Mouse (Mus musculus) layer of hippocampus, postnatal 10 days (tissue): ENCODE measurements around the gene Fyn. TPM values are rescaled to one million over a fixed set of nuclear protein-coding genes. Genes with fewer than 3 reads are reported as not detected.

ENCODE experiments used
- DNase-seq, 2 experiments: peaks; one replicate each; pipeline ENCODE4 v3.0.0; 2021; ENCODE audit warnings: low spot score in 2 of 2
- total RNA-seq, 2 experiments: library from RNA; stranded (reverse); gene quantifications; 2 replicates each; pipeline ENCODE4 v1.2.3; 2021

Fyn gene
- total RNA-seq, 2 experiments from 2014 or later = 235 to 244 TPM

DNA sequence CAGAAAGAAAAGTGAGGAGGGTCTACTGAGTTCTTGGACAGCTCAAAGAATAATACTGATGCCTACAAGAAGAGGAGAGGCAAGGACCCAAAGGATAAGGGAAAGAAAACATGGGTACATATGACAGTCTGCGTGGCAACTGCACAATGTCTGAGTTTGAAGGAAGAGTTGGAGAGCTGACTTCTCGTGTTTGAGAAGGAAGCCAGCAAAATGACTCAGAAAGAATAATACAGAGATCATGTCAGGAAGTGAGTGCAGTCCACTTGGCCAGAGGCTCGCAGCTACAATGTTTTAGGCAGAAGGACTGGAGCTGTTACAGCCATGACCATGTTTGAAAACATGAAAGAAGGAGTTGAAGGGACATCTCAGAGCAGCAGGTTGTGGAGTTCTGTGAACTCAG is 190.7 kb downstream of the Fyn start:
- DNase-seq = no peak

DNA sequence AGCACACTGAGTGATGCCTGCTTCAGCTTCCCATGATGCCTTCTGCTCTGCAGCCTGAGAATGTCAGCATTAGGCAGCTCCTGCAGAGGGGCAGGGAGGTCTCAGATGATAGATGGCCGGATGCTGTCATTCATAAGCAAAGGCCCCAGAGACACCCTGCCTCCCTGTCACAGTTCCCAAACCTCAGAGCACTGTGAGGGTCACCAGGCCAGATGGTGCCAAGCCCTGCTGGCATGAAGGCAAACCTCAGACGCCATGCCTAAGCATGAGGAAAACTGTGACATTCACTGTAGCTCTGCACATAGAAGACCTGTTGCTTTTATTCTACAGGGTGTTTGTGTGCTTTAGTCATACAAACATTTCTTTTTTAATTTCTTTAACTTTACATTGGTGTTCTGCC is 193.7 kb downstream of the Fyn start:
- DNase-seq = no peak

DNA sequence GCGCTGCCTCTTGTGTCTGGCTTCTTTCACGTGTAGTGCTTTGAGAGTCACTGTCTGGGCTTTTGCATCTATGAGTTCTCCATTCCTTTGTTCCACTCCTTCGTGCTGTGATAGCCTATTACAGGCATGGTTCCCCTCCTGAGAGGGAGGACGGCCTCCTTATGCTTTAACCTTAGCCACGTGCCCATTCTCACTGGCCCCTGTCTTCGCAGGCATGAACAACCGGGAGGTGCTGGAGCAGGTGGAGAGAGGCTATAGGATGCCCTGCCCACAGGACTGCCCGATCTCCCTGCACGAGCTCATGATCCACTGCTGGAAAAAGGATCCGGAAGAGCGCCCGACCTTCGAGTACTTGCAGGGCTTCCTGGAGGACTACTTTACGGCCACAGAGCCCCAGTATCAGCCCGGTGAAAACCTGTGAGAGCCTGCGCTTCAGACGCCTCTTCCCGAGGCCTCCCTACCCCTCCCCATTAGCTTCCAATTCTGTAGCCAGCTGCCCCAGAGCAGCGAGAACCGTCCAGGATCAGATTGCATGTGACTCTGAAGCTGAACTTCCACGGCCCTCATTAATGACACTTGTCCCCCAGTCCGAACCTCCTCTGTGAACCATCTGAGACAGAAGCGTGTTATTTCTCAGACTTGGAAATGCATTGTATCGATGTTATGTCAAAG is 195.0 kb downstream of the Fyn start:
- no peak for DNase-seq

DNA sequence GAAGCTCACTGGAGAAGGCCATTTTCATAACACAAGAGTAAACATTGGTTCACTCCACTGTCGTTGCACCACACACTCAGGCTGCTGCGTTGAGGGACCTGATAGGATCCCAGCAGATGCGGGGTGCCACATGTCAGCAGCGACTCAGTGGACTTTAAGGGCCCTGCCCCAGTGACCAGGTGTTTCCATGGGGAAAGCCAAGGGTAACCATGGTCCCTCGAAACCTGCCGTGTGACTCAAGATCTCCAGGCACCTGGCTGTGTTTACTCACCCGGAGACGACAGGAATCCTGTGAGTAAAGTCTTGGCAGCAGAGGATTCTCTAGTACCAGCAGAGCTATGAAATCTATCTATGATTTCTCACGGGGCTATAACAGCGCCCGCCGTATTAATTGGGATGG is 198.2 kb downstream of the Fyn start:
- no peak for DNase-seq

DNA sequence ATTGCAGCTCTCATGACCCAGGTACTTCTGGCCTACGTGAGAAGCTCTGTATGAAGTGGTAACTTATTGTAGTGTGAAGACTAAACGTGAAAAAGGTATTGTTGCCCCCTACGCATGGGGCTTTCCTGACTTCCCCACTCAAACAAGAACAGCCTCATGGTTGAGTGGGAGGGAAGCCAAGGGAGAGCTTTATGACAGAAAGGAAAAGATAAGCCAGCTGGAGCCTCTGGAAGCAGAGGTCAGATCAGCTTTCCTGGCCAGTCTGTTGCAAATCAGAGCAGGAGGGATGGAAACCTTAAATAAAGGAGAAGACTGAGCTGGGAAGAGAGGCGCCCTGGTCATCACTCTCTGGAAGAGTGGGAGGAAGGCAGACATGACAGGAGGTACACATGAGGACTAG is 200.3 kb downstream of the Fyn start:
- DNase-seq = no peak

DNA sequence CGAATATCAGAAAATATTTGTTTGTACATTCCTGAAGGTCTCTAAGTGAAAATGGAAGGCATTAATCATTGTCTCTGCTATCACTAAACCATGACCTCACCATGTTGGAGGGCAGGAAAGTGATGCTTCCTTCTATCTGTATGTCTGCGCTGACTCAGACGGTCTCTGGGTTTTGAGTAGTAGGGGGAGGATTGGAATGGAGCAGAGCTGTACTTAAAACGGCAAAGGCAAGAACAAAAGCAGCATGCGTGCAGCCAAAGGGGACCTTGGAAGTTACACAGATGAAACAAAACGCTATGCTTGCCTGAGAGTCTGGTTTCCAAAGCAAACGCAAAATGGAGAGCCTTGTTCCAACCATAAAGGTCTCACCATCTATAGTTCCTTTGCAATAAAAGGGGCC is 202.4 kb downstream of the Fyn start:
- no peak for DNase-seq

DNA sequence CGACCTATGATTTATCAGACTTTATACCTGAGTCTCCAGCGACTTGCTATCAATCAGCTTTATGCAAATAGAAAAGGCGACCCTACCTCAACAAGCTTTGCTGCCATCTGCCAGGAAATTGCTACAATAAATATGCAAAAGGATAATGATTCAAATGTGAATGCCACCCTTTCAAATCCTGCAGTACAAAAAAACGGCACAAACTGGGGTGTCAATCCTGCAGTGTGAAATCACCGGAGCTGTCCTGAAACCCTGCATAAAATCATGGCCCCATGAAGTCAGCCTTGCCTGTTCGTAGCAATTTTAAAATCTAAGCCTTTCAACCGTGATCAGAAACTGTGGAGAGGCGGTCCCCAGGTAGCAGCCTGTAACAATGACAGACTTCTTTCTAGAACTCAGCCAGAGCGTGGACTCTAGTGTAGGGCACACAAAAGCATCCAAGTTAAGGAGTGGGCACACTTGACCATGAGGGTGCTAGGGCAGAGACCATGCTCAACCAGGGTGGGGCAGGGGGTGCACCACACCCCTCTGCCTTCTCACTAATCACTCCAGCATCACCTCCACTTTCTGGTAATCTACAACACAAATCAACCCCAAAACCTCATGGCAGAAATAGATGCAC is 203.5 kb downstream of the Fyn start:
- DNase-seq = no peak

DNA sequence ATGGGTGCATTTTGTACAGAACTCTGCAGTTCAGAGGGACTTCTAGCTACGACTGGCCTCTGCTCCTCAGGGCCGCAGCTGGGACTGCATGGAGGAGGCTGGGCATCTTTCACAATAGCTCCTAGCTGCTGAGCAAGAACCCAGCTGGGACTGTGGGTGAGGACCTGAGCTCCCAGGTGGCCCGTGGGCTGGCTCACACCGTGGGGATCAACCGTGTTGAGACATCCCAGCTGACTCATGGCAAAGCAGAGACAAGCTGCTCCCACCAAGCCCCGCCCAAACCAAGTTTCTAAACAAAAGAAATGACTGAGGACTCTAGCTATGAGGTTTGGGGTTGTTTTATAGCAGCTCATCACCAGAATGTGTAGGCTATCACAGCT is 204.0 kb downstream of the Fyn start:
- DNase-seq = no peak

DNA sequence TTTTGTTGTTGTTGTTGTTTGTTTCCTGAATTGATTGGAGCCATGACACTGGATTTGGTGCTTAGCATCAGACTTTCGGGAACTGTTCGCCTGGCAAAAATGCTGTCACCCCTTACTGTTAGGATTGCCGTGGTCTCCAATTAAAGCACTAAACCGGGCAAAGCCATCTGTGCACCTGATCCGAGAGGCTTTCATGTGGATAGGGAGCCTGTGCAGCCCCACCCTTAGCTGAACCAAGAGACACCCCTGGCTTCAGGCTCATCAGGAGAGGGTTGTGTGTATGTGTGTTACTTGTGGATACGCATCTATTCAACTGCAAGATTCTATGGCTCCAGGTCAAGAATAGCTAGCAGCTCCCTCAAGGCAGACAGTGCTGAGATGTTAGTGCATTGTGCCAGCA is 207.8 kb downstream of the Fyn start:
- no peak for DNase-seq

DNA sequence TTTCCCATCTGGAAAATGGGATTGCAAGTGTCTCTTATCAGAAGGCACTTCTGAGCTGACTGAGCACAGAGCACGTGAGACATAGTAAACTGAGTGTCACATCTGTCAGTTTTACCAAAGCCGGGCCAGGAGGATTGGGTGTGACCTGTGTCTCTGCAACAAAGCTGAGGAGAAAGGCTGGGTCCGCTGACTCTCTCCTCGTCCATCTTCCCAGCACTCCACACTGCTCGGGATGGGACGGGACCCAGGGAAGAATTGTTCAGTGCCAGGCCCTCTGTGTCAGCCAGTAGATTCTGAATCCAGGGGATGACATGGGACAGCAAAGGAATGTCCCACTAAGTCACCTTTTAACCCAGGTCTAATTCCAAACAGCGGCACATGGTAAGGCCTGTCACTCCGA is 211.8 kb downstream of the Fyn start:
- no peak for DNase-seq

DNA sequence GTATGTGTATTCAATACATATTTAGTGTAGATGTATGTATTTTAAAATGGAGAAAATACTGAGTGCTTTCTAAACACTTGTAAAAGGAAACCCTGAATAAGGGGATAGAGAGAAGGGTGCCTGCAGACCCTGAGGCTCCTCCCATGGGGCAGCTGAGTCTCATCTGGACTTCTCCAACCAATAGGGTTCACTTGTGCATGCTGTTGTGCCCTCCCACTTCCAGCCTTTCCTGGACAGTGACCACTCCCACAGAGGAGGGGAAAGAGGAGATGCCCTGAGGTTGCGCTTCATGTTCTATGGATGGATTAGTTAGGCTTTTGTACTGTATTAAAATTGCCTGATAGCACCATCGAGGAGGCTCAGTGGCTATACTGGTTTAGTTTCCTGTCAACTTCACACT is 213.7 kb downstream of the Fyn start:
- DNase-seq = no peak

DNA sequence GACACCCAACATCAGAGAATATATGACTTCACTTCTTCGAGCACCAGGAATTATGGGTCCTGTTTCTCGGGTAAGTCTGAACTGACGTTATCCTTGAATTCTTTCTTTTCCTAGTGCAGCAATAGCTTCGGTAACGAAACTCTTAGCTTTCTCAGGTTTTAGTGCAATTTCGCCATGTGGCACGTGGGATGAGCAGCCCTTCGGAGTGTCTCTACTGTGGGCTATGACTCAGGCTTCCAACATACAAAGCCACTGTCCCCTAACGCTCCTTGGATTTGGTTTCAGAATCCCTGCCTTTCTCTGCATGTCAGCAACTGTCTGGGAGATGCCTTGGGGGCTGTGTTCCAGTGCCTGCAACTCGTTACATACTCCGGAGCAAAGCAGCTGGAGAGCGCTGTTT is 215.1 kb downstream of the Fyn start:
- no peak for DNase-seq

DNA sequence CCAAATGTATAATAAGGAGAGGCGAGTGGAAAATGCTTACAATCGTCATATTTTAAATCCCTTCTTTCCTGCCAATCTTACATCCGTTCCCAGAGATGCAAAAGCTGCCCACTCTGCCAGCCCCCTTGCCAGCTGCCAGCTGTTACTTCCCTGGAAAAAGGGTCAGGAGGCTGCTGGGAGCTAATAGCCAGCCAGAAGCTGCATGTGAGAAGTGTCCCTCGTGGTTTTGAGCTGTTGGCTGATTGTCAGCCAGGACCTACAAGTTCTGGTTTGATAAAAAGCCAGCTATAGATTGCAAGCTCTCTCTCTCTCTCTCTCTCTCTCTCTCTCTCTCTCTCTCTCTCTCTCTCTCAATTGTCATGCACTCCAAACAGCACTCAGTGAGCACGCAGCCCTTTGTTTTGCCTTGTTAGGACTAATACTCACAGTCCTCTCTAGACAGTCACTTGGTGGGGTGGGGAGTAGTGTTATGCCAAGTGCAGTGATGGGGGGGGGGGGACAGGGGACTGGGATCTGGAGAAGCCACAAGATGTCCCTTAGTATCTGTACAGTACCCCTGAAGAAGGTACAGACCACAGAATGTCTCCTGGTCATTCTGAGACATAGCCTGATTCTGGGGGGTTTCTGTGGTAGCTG is 218.8 kb downstream of the Fyn start:
- no peak for DNase-seq

DNA sequence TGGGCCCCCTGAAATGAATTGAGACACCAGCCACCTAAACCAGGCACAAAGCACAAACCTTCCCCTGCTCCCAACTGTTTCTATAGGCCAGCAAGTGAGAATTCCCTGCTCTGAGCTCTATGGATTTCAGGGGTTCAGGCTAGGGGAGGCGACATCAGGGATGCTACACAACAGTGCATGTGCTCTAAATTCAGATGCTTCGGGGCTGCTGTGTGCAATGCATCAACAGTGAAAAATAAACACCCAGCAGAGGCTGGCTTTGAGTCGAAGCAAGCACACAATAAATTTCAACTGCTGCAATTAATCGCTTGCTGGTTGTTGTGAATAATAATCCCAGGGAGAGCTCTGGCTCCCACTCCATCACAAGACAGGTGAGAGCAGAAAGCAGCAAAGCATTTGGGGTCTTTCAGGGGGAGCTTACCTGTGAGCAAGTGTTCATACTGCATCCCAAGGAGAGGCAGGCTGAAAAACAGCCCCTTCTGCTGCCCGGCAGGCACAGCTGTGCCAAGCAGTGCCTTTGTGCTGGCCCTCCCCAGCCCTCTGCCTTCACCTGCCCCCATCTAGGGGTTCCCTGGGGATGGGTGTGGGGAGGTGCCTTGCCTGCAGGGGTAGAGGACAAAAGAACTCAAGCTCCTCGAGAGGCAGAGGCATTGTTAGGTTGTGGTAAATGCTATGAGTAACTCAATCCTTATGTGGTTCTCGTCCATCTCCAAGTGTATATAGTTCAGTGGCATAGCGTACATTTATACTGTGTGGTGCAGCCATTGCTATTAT is 219.5 kb downstream of the Fyn start:
- no peak for DNase-seq

DNA sequence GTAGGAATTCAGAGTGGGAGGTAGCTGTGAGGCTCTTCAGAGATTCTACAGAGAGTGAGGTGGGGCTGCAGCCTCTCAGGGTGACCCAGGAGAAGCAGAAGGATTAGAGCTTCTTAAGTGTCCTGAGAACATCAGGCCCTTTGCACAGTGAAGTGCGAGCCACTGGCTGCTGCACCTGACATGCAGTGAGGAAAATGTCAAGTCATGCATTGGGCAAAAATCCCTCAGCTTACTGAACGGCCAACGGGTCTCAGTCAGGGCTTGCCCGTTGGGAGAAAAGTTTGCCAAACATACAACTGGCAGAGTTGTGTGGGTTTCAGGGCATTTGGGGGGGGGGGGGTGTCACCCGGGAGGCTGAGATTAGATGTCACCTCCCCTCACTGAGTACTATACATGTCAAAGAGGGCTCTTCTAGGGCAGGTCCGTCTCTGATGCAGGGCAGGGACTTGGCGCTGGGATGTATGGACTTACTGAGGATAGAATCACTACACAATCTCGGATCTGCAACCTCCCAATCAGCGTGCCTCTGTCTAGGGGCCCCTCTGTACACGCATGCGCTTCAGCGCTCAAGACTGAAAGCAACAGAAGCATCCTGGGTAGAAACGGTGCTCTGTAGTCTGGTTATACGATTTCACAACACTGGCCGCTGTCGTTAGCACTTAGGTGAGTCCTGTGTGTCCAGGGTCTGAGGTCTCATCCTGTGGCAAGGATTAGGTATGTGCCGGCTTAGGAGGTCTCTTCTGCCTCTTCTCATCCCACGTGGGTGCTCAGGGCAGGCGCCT is 221.3 kb downstream of the Fyn start:
- no peak for DNase-seq

DNA sequence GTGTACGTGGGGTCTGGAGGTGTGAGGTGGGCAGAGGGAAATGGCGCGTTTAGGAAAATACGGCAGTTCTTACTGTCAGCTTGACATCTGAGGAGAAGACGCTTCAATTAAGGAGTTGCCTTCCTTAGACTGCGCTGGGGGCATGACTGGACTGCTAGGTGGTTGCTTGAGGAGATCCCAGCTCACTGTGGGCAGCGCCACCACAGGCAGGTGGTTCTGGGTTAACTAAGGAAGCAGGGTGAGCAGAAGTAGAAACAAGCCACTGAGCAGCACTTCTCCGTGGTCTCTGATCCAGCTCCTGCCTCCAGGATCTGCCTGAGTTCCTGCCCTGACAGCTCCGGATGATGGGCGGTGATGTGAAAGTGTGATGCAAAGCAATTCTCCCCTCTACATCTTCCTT is 222.0 kb downstream of the Fyn start:
- DNase-seq = no peak

DNA sequence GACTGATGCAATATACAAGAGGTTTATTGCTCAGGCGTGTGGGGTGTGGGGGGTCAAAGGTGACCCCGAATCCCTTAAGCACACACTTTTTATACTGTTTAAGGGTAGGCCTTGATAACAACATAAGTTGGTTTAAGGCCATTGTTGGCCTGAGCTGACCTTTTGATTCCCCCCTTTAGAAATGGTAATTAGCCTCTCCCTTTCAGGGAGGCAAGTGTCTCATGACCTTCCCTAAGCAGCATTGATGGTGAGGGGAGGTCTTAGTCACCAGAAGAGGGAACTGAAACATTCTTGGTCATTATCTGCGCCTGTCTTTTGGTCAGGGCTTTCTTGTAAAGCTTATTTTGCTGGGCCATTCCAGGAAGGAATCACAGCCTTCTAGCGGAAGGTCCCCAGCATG is 223.8 kb downstream of the Fyn start:
- no peak for DNase-seq

DNA sequence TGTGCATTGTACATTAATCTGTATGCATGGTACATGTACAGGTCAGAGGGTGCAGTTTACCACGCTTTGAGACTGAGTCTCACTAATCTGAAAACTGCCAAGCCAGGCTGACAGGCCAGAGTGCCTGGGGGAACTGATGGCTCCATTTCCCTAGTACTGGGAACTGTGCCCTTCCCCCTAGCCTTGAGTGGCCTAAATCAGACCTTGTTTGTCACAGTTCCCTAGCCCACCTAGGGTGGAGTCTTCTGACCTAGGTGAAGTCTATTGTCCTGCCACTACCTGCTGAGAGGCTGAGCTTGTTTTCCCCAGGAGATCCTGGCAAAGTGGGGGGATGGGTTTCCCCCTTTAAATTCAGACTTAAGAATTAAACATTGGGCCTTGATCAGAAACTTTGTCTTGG is 226.1 kb downstream of the Fyn start:
- DNase-seq = no peak

DNA sequence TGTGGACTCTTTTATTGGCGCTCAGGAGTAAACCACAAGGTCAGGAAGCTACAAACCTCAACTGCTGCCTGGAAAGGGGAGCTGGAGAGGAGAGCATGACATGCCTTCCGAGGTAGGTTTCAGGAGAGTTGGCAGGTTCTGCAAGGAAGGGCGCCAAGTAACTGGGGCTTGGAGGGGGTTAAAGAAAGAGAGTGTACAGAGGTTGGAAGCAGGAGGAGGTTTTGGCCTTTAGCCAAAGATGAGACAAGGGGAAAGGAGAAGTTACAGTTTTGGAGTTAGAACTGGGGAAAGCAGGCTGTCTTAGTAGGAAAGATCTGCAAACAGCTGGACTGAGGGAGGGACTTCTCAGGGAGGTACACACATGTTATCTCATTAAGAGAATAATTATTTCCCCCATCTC is 227.2 kb downstream of the Fyn start:
- no peak for DNase-seq

DNA sequence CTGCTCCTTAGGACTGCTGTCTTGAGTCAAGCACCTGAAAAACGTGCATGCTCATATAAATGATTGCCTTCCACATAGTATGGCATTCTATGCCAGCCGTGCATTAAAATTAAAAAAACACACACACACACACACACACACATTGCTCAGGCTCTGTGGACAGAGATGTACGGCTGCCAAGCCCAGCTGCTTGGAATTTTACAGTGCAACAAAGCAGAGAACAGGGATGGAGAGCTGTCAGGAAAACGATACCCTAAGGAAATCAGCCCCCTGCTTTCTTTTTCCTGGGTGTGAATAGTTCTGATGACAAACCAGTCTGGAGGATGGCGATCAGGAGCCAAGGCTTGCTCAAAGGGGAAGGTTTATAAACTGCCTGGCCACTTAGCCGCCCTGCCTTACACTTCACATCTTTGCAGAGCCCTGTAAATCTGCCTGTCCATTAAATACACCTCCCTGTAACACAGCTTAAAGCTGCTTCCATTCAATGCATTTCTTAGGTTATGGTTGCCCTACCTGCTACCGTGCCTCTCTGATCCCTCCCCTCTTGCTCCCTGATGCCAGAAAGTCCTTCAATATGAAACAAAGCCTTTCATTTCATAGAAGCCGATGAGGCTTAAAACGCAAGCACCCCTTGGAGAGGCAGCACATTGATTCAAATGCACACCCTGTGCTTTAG is 228.6 kb downstream of the Fyn start:
- no peak for DNase-seq

DNA sequence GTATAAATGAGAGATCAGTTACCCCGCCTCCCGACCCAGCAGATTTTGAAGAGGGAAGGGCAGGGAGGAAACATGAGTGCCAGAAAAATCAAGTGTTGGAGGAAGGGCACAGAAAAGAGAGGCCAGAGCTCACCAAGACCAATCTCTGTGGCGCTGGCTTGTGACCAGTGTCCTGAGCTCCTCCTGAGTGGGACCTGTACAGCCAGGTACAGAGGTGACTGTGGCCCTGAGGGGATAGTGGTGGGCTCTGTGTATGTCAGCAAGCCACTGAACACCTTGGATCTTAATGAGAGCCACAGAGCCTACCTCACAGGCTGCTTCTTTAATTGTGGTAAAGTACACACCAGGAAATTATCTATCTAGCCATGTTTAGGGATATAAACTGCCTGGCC is 229.1 kb downstream of the Fyn start:
- DNase-seq = no peak
